Mouse (Mus musculus) adrenal gland, adult 2 months (tissue): ENCODE results near the gene St6gal1. TPM values are rescaled to one million over a fixed set of nuclear protein-coding genes. Genes with fewer than 3 reads are reported as not detected.

Source experiments
- polyA plus RNA-seq: library from polyadenylated mRNA; depleted of rRNA; stranded (reverse); fragments of >200 nt; gene quantifications from 2 replicates; pipeline ENCODE4 v1.2.3, GENCODE M21; 2012; rRNA removed
- total RNA-seq, 2 experiments: library from RNA; stranded (reverse); gene quantifications; 2 replicates each; pipeline ENCODE4 v1.2.3; 2021

The St6gal1 gene
- total and polyA plus RNA-seq, 3 experiments = 24.2 to 49.5 (median 32.2) TPM

Other genes starting within 250 kb of the St6gal1 start
- gene Kng2, start 195.3 kb upstream of the St6gal1 start, total RNA-seq = 1 to 10 TPM; 5.7 to 9.1 TPM
- gene Kng2, start 195.3 kb upstream of the St6gal1 start, polyA plus RNA-seq = 1.3 and 1.5 TPM in 2 replicates
- 1 to 10 TPM in 1 of 2 experiments, under 1 TPM in 1; 0.41 to 5.2 TPM for gene Kng1, start 166.9 kb upstream of the St6gal1 start, total RNA-seq
- not detected in 2 replicates for gene Kng1, start 166.9 kb upstream of the St6gal1 start, polyA plus RNA-seq
- 100 to 1,000 TPM; 474 to 617 TPM for gene Eif4a2, start 117.3 kb upstream of the St6gal1 start, total RNA-seq
- 24.3 and 27.9 TPM in 2 replicates for gene Eif4a2, start 117.3 kb upstream of the St6gal1 start, polyA plus RNA-seq
- gene Rfc4, start 97.0 kb upstream of the St6gal1 start, total RNA-seq = 1 to 10 TPM; 3.4 to 7.8 TPM
- not detected in 2 replicates for gene Rfc4, start 97.0 kb upstream of the St6gal1 start, polyA plus RNA-seq
- gene Adipoq, start 78.2 kb upstream of the St6gal1 start, total RNA-seq = 100 to 1,000 TPM; 337 to 708 TPM
- 138 and 239 TPM in 2 replicates for gene Adipoq, start 78.2 kb upstream of the St6gal1 start, polyA plus RNA-seq
- not detected for gene Rtp1, start 204.4 kb downstream of the St6gal1 start, total RNA-seq
- gene Rtp1, start 204.4 kb downstream of the St6gal1 start, polyA plus RNA-seq = not detected in 2 replicates